Mouse (Mus musculus): Measurements from ENCODE around the gene Caml. TPM values are rescaled to one million over a fixed set of nuclear protein-coding genes. Genes with fewer than 3 reads are reported as not detected.
"Not testable (repeated sequence)": the region's sequence is repeated elsewhere in the genome, so short reads cannot be mapped to it uniquely, and the experiment has no call there.

Gene Caml
- polyA plus RNA-seq (2012), result 1.9 and 2.3 TPM in 2 replicates

DNA sequence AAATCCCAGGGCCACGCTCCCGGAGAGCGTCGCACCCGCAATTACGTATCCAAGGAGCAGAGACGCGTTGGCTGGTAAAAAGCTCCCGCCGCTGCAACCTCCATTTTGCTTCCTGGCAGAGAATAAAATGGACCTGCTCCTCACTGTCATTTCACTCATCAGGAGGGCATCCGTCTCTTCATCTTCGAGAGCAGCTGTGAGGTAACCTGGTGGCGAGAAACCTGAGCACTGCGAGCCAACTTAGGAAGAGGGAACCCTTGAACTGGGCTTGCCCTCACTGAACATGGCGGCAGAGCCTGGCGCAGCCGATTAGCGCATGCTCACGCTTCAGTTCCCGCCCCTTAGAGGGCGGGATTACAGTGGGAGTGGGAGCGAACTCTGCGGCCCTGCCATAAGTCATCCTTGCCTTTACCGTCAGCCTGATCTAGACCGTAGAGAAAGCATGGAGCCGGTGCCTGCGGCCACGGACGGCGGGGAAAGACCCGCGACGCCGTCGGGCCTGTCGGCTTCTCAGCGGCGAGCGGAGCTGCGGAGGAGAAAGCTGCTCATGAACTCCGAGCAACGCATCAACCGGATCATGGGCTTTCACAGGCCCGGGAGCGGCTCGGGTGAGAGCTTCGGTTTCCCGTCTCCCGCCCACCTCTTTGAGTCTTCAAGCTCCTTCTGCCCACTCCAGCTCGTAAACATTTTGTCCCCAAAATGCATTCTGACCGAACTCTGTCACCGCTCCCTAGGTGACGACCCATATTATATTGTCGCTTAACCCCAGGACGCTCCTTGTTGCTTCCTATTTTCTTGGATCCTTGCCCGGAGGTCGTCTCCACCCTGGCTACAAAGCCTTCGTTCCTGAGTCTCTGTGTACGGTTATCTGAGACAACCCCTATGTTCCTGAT is at the start of gene Caml:
Gene Caml (plus strand): TSS at position 357 of the 893 bp plus-strand sequence.
- Histone ChIP-seq H3K4me3 (replicated peaks) (peak within 1 kb of the TSS; percentile 77), H3K4me1 (ENCODE audit: control insufficient read depth) (peaks cover 29% of the 10 kb centered on the region), H3K27me3 (ENCODE audit: control insufficient read depth) (no peaks in the 10 kb centered on the region; the same call in 1 of the 2 replicates), H3K36me3 (ENCODE audit: control insufficient read depth) (peaks cover 25% of the 10 kb centered on the region), H3K9me3 (ENCODE audit: control insufficient read depth, low read length) (no peaks in the 10 kb centered on the region)
- TF ChIP-seq TAL1 (IDR thresholded peaks at IDR 0.05; ENCODE audit: low read length) (no peak), GATA1 (IDR thresholded peaks at IDR 0.05; ENCODE audit: low read length) (no peak)

GRCm38 (mm10) chr13:55573432-55573831 is 49.4 kb upstream of the Caml start, which contains the start of gene Tmed9:
Gene Tmed9, plus strand, starts transcription at chr13:55573732.
- Histone ChIP-seq H3K36me3 (ENCODE audit: control insufficient read depth) (peaks cover 4% of the 10 kb centered on the region), H3K4me1 (ENCODE audit: control insufficient read depth) (peaks cover 28% of the 10 kb centered on the region), H3K4me3 (replicated peaks) (no peak within 1 kb of the TSS), H3K9me3 (ENCODE audit: control insufficient read depth, low read length) (no peaks in the 10 kb centered on the region), H3K27me3 (ENCODE audit: control insufficient read depth) (no peaks in the 10 kb centered on the region)
- TF ChIP-seq GATA1 (IDR thresholded peaks at IDR 0.05; ENCODE audit: low read length) (no peak), TAL1 (IDR thresholded peaks at IDR 0.05; ENCODE audit: low read length) (no peak)

DNA sequence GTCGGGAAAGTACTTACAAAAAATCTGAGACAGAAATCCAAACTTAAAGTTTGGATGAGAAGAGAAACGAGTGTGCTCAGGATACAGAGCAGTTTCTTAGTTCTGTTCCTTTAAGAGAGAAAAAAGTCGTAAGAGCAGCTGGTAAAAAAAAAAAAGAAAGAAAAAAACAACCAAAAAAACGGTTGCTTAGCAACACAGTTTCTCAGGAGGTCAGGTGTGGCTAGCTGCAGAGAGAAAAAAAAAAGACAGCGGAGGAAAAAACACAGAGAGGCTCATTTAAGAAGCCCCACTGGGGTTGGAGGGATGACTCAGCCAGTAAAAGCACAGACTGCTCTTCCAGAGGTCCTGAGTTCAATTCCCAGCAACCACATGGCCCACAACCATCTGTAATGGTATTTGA is 48.5 kb upstream of the Caml start:
- H3K27me3 ChIP-seq (ENCODE audit: control insufficient read depth), result no peaks in the 10 kb centered on the region

GRCm38 (mm10) chr13:55575932-55576331 is 46.9 kb upstream of the Caml start:
- Histone ChIP-seq H3K4me3 (replicated peaks) (no peak overlapping the region), H3K27me3 (ENCODE audit: control insufficient read depth) (no peaks in the 10 kb centered on the region), H3K9me3 (ENCODE audit: control insufficient read depth, low read length) (no peaks in the 10 kb centered on the region), H3K36me3 (ENCODE audit: control insufficient read depth) (no peaks in the 10 kb centered on the region), H3K4me1 (ENCODE audit: control insufficient read depth) (peaks cover 12% of the 10 kb centered on the region)
- TF ChIP-seq GATA1 (IDR thresholded peaks at IDR 0.05; ENCODE audit: low read length) (no peak), TAL1 (IDR thresholded peaks at IDR 0.05; ENCODE audit: low read length) (no peak)

More for the DNA sequence above, 48.5 kb upstream of the Caml start:
- no peaks in the 10 kb centered on the region for H3K9me3 ChIP-seq (ENCODE audit: control insufficient read depth, low read length)
- H3K4me1 ChIP-seq (ENCODE audit: control insufficient read depth), result peaks cover 24% of the 10 kb centered on the region
- TF ChIP-seq TAL1 (IDR thresholded peaks at IDR 0.05; ENCODE audit: low read length) (no peak), GATA1 (IDR thresholded peaks at IDR 0.05; ENCODE audit: low read length) (no peak)
- H3K4me3 ChIP-seq (replicated peaks), result no peak overlapping the region
- no peaks in the 10 kb centered on the region for H3K36me3 ChIP-seq (ENCODE audit: control insufficient read depth)

- not testable (repeated sequence) for H3K4me3 ChIP-seq (replicated peaks); H3K9me3 ChIP-seq (ENCODE audit: control insufficient read depth, low read length); H3K4me1 ChIP-seq (ENCODE audit: control insufficient read depth); H3K27me3 ChIP-seq (ENCODE audit: control insufficient read depth); H3K36me3 ChIP-seq (ENCODE audit: control insufficient read depth)
Observed at GRCm38 (mm10) chr13:55576872-55577271, 45.9 kb upstream of the Caml start.

DNA sequence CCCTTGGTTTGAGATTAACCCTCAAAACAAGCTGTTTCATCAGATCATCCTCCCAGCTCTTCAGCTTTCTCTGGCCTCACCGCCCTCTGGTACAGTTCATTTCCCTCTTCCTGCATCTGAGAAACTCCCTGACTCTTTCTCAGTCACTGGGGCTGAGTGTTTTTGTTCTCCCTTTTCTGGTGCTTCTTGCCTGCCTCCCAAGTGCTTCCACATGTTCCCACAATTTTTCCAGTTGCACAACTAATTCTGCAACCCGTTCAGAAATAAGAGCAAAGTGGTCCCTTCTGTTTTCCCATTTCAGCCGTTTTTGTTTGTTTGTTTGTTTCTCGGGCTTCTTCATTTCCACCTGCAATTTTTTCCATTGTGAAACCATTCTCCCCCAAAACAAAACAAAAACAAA is 44.7 kb upstream of the Caml start:
- no peak for TF ChIP-seq TAL1 (IDR thresholded peaks at IDR 0.05; ENCODE audit: low read length)
- no peak for TF ChIP-seq GATA1 (IDR thresholded peaks at IDR 0.05; ENCODE audit: low read length)
- H3K36me3 ChIP-seq (ENCODE audit: control insufficient read depth), result no peaks in the 10 kb centered on the region

DNA sequence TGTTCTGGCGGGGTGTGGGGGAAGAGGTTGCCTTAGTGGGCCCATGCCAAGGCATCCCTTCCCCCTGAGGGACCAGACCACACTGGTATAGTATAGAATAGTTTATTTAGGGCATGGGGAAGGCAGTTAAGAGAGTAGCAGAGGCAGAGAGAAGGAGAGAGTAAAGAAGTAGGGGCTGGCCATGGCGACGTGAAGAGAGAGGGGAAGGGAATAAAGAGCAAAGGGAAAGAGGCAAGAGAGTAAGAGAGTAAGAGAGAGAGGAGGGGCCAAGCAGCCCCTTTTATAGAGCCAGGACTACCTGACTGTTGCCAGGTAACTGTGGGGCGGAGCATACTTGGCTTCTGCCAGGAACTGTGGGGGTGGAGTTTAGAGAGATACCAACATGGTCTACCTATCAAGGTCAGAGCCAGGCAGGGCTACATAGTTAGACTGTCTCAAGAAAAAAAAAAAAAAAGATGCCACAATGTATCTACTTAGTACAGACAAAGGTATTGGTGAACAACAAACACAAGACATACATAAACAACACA is 30.8 kb upstream of the Caml start:
- peaks cover 10% of the 10 kb centered on the region for H3K27me3 ChIP-seq (ENCODE audit: control insufficient read depth)
- H3K36me3 ChIP-seq (ENCODE audit: control insufficient read depth), result peaks cover 28% of the 10 kb centered on the region
- TF ChIP-seq GATA1 (IDR thresholded peaks at IDR 0.05; ENCODE audit: low read length) (no peak), TAL1 (IDR thresholded peaks at IDR 0.05; ENCODE audit: low read length) (no peak)
- H3K4me3 ChIP-seq (replicated peaks), result no peak overlapping the region
- H3K4me1 ChIP-seq (ENCODE audit: control insufficient read depth), result peaks cover 29% of the 10 kb centered on the region
- no peaks in the 10 kb centered on the region for H3K9me3 ChIP-seq (ENCODE audit: control insufficient read depth, low read length)

More for the DNA sequence above, 44.7 kb upstream of the Caml start:
- Histone ChIP-seq H3K4me1 (ENCODE audit: control insufficient read depth) (no peaks in the 10 kb centered on the region; the same call in 1 of the 2 replicates), H3K27me3 (ENCODE audit: control insufficient read depth) (no peaks in the 10 kb centered on the region; the same call in none of the 2 replicates), H3K4me3 (replicated peaks) (no peak overlapping the region), H3K9me3 (ENCODE audit: control insufficient read depth, low read length) (no peaks in the 10 kb centered on the region)

DNA sequence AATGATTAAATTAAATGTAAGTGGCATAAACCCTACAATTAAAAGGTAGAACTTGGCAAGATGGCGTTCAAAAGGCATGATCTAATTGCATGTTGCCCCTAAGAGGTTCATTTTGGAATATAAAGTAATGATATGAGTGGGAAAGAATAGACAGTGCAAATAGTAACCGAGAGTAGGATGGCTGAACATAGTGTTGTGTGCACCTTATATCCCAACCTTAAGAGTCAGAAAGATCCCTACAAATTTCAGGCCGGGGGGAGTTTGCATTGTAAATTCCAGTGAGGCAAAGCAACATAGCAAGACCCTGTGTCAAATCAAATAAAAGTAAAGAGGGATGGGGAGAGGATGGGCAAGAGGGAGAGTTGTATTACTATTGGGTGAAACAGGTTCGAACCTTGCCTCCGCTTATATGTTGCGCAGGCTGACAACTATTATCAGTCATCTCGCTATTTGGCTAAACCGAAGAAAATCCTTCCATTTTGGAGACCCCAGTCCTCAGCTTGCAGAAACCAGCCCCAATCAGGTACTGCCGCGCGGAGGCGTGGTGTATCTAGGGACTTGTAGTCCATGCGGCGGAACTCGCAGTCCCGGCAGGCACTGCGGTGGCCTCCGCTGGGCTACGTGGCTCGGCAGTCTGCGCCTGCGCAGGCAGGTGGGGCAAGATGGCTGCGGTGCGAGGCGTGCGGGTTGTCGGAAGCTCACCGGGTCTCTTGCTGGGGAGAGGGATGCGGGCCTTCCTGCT is 30.1 kb upstream of the Caml start:
- TF ChIP-seq GATA1 (IDR thresholded peaks at IDR 0.05; ENCODE audit: low read length) (no peak), TAL1 (IDR thresholded peaks at IDR 0.05; ENCODE audit: low read length) (no peak)
- Histone ChIP-seq H3K9me3 (ENCODE audit: control insufficient read depth, low read length) (no peaks in the 10 kb centered on the region), H3K36me3 (ENCODE audit: control insufficient read depth) (peaks cover 32% of the 10 kb centered on the region), H3K4me3 (replicated peaks) (peak overlapping the region; percentile 81), H3K4me1 (ENCODE audit: control insufficient read depth) (peaks cover 29% of the 10 kb centered on the region), H3K27me3 (ENCODE audit: control insufficient read depth) (peaks cover 10% of the 10 kb centered on the region)

- Histone ChIP-seq H3K9me3 (ENCODE audit: control insufficient read depth, low read length) (no peaks in the 10 kb centered on the region), H3K27me3 (ENCODE audit: control insufficient read depth) (peaks cover 8% of the 10 kb centered on the region), H3K36me3 (ENCODE audit: control insufficient read depth) (peaks cover 37% of the 10 kb centered on the region), H3K4me3 (replicated peaks) (peak overlapping the region; percentile 81), H3K4me1 (ENCODE audit: control insufficient read depth) (peaks cover 29% of the 10 kb centered on the region)
- TF ChIP-seq TAL1 (IDR thresholded peaks at IDR 0.05; ENCODE audit: low read length) (no peak), GATA1 (IDR thresholded peaks at IDR 0.05; ENCODE audit: low read length) (no peak)
Observed at GRCm38 (mm10) chr13:55593254-55593747, 29.5 kb upstream of the Caml start.

Data from erythroblast, embryonic 14.5 days (primary cell).